Mouse (Mus musculus) thymus, postnatal 0 days (tissue): ENCODE results near the gene Yap1. TPM values are rescaled to one million over a fixed set of nuclear protein-coding genes. Genes with fewer than 3 reads are reported as not detected.

Experiments used
- DNase-seq: peaks from one replicate; pipeline ENCODE4 v3.0.0-alpha.2; 2015; ENCODE audit warnings: low spot score
- polyA plus RNA-seq: library from polyadenylated mRNA; unstranded; fragments of >200 nt; fragmentation: Nextera tagmentation; extraction: Ambion mirVana; gene quantifications from 2 replicates; pipeline ENCODE4 v1.2.1, GENCODE M21; 2015

Gene Yap1
- polyA plus RNA-seq, 1 experiment from 2014 or later: 5.5 TPM

DNA sequence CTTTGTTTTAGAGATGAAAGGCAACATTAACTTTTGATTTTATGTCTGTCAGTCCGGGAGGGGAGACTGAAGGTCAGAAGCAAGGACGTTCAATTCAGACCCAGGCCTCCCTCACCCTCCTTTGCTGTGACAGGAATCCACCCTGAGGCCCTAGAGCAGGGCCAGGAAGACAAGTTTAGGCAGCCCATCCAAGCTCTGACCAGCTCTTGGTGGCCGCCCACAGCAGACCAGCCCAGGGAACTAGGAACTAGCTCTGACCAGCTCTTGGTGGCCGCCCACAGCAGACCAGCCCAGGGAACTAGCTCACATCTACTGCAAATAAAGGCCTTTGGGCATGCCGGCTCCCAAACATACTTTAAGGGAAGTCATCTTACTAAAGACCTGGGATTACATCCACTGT is 26.8 kb downstream of the Yap1 start:
- no peak for DNase-seq

DNA sequence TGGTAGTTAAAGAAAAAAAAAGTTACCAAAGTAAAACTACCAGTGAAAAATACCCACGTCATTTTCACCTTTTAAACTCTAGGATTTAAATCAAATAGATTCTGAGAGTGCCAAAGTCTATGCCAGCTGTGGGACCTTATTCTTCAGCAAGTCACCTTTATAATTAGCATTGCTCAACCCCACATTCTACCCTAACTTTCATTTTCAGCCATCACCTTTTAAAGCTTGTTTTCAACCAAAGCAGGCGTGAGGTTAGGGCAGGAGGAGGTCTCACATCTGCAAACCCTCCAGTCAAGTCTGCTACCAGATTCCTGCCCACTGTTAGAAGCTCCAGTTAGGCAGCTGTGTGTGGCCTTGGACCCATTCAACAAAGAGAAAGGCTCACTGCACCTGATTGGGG is 32.4 kb downstream of the Yap1 start:
- no peak for DNase-seq

DNA sequence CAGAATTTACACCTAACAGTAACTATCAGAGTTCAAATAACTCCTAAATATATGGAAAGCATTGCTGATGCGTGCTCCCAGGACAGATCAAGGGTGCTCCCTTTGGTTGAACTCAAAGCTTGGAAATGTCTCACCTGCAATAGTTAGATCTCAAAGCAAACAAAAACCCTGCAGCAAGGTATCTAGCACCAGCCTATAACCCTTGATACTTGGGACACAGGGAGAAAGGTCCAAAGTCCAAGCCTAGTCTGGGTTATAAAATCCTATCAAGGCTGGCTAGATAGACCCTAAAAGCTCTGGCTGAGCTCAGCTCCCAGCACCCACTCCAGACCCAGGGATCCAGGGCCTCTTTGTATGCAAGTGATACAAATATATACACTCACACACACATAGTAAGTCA is 36.4 kb downstream of the Yap1 start:
- no peak for DNase-seq

DNA sequence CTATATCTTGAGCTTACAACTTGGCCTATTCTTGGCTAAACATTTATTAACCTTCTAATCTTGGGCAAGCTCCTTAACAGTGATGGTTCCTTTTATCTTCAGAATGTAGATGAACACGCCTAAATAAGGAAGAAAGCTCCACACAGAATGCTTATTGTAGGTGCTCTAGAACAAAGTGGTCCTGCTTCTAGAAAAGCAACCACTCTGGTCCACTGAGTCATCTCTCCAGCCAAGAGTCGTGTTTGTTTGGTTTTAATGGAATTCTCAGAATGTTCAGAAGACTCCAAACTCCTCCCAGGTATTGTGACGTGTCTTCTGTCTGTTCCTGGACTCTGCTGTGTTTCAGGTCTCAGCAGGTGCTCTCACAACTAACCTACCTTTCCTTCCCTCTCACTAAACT is 38.8 kb downstream of the Yap1 start:
- DNase-seq: no peak

DNA sequence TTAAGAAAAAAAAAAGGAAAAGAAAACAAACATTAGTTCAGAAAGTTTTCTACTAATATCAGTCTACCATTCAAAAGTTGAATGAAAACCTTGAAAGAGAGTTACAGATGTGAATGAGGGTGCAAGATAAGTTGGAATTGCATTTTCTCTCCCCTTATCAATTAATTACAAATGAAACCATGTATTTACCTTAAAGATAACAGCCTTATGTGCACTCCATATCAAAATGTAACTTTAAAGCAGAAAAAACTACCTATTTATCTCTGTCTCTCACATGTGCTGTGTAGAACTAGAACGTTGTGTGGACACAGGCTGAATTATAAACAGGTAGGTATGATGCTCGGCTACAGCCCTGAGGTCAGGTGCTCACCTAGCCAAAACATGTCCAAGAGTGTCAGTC is 40.5 kb downstream of the Yap1 start:
- DNase-seq: no peak

DNA sequence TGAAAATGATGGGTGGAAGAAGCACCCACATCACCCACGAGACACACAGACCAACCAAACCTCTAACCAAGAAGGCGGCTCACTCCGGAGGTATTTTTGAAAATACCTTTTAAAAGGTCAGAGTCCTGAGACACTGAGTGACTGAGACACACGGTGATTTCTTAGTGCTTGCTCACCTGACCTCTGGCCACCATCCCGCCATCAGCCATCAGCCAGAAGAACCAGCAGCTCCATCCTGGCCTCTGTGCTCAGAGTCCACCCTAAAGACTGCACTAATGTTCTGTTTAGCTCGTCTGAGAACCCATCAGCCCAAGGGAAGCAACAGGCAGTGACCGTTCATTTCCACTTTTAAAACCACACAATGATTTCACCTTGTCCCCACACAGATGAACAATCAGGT is 41.5 kb downstream of the Yap1 start:
- no peak for DNase-seq

DNA sequence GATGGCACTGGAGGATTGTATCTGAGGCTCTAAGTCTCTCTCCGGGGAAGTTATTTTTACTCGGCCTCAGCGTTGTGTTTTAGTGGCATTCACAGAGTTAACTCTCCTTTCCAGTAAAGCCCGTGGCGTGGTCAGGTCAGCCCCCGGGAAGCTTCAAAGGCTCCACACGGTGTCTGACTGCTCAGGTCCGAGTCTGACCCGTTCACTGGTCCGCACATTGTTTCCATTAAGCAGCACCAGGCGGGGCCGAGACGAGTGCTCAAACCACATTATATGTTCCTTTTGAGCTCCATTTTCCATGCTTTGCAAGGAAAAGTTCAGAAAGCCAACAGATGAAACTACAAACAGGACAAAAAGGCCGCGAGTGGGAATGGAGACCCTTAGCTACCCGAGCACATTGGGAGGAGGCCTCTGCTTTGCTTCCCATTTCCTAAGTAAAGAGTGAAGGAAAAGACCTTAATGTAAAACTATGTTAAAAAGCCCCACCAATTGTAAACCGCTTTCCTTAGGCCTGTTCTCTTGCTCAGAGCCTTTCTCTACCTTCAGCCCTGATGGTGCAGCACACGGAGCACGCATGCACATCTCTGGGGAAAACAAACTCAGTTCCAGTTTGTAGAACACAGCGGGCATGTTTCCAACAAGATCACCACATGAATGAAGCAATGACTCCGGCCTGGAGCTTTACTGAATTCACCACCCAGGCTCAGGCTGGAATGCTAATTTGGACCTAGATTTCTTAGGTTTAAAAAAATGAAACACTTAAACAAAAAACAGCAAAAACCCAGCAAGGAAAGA is 42.8 kb downstream of the Yap1 start:
- no peak for DNase-seq

DNA sequence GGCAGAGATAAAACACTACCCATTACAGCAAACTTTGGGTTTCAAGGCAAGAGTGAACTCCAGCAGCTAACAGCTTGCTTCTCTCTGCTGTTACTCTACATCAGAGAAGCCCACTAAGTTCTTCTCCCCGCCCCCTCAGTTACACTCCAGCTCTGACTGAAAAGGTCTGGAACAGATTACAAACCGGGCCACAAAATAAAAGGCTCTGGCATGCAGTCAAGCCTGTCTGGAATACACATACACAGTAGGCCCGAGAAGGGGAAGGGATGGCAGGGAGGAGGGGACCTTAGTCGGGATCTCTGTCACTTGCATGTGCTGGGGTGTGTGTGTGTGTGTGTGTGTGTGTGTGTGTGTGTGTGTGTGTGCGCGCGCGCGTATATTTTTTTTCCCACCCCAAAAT is 44.0 kb downstream of the Yap1 start:
- no peak for DNase-seq

DNA sequence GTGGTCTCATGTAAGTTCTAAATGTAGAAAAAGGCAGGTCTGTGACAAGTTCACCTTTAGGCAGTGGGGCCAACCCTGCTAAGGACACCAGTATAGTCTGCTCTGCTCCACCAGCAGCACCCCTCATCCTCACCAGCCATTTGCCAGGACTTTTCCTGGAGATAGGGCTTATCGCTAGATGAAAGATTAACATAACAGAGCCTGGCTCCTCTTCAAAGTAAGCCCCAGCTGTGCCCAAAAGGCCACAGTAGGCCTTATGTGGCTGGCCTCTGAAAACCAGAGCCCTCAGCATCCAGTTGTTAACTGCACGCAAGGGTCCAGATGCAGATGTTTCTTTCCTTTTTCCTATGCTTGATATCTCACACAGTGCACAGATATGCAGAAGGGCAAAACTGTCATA is 45.1 kb downstream of the Yap1 start:
- DNase-seq: no peak

DNA sequence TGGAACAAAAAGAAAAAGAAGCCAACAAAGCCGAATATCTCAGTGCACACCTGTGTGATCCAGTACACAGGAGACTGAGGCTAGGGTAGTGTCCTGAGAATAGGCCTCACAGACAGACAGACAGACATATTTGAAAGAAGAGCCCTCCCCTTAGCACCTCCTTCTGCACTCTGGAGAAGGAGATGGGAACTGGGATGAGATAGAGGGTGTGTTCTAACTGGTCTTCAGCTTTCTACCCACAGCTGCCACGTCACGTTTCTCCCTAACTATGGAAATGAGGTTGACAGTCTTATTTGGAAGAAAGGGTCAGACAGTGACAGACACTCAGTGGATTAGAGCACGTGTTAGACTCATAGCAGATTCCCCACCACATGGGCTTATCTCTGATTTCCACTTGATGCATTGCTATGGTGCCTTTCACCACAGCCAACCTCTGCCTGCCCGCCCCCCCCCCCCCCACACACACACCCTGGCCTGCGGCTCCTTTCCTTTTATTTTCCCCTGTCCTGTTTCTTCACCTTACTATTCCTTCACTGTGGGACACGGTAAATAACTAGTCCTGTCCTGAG is 46.3 kb downstream of the Yap1 start:
- no peak for DNase-seq

DNA sequence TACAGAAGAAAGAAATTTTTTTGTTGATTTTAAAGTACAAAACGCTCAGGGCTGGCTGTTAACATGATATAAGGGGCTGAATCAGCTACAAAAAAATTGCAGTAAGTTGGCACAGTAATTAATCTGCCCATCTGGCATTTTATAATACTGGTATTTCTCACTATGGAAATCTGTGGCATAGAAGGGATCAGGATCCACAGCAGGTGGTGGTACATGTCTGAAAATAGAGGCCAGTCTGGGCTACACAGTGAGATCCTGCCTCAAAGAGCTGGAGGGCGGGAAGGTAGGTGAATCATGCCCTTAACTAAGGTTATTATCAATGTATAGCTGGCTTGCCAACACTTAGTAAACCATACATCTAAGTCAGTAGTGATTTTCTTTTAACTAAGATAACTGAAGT is 47.0 kb downstream of the Yap1 start:
- DNase-seq: no peak

DNA sequence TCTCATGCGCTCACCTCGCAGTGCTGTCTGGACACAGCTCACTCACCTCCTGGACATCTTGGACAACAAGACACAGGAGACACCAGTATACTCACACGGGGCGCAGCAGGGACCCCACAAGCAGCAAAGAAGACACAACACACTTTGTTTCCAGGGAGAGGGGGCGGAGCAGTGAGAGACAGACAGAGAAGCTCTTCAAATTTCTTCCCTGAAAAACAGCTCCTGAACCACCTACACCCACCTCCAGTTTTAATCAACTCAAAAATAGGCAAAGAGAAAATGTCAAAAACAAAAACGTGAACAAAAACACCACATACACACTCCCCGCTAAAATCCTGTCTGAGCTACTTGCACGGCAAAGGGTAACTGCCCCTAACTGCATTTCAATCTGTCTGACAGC is 48.0 kb downstream of the Yap1 start:
- DNase-seq: no peak

DNA sequence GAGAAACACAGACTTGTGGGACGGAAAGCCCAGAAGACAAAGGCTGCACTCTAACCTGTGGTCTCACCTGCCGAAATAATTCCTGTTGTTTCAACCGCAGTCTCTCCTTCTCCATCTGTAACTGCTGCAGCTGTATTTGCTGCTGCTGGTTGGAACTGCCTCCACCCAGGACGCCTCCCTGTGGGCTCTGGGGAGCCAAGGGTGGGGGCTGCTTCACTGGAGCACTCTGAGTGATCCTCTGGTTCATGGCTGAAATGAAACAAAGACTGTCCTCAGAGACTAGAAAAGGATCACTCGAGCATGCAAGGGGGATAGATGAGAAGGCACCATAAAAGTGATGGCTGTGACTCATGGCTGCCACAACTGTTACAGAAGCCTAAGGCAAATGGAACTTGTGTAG is 51.5 kb downstream of the Yap1 start:
- DNase-seq: no peak

DNA sequence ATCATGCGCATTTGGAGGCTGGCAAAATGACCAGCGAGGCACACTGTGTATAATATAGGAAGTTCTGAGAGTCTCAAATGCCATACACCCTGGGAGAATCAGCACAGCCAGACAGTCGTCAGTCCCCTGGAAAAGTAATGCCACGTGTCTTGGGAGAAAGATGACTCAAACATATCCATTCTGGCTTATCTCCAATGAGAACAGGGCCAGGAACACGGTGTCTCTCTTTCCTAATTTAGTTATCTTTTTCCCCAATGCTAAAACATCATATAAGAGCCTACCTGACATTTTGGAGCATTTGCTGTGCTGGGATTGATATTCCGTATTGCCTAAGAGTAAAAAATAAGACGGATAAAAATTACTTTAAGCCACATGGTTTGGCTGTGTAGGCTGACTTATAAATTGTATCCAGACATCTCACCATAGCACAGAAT is 54.2 kb downstream of the Yap1 start:
- DNase-seq: no peak

DNA sequence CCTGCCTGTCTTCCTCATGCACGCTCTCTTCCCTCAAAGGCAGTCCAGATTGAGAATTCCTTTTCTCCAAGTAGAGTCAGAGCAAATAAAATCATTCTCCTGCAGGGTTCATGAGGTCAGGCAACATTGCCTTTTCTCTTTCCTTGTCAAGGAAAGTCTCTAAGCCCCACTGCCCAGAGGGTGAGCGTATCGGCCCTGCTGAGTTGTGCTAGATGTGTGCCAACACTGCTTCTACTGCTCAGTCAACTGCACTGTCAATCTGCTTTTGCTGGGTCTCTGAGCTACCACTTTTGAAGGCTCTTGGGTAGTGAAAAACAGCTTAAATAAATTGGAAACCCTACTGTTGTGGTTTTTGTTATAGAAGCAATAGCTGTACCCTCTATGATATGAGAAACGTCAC is 56.5 kb downstream of the Yap1 start:
- no peak for DNase-seq

DNA sequence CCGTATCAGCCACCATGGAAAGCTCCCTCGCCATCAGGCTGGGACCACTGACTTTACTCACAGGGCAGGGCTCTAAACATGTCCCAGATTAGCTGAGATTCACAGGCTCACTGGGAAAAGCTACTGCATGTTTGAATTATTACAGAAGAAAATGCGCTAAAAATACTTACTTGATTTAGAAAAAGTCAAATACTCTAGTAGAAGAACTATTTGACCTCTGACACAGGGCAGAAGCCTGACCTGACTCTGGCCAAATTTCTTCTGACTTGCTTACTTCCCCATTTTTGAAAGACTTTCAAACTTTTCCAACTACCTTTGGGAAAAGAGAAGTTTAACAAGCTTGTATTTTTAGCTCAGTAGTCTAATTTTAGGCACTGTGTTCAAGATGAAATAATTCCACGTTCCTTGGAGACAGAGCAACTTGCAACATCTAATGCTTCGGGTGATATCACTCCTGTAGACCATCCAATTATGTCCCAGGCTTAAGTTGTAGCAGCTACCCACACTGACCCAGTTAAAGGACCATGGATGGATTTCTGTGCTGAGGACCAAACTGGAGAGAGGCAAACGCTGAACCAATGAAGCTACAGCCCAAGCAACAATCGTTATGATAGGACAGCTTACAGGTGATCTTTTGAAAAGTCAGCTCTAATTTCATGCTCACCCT is 60.5 kb downstream of the Yap1 start:
- no peak for DNase-seq

DNA sequence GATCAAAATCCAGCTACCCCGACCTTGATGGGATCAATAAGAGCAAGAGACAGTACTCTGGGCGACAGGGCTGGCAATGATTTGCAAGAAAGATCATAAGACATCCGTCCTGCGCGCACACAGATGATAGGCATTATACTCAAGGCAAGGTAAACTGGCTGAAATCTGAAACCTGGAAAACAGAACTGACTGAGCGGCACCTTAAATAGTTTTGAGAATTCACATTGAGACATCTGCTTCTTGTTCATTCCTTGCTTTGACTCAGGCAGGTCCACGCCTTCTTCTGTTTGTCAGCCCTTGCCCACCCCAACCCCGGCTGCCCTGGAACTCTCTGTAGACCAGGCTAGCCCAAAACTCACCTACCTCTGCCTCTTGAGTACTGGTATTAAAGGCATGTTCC is 61.7 kb downstream of the Yap1 start:
- DNase-seq: no peak

DNA sequence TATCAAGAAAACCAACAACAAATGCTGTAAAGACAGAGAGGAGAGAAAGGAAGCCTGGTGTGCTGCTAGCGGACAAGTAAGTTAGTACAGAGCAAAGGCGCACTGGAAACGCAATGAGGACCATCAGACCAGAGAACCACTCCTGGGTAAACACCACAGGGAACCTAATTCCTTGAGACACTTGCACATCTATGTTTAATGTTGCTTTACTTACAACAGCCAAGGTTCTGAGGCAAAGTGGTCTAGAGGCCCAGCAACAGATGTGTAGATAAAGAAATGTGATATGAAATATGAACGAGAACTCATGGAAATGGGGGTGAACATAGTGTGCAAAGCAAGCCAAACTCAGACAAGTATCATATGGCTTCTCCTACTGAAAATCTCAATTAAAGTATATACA is 64.3 kb downstream of the Yap1 start:
- no peak for DNase-seq

DNA sequence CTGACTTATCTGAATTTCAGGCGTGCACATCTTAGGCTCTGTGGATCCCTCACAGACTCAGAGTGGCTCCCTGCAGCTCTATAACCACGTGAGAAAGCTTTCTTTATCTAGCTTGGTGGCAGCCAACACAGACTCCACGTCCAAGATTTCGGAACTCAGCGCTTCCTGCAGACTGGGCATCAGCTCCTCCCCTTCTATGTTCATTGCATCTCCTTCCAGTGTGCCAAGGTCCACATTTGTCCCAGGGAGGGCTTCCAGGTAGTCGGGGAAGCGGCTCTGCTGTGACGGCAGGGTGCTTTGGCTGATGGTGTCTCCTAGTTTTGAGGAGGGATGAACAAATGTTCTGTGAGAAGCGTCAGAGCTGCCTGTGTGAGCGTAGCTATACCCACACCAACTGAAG is 70.0 kb downstream of the Yap1 start:
- no peak for DNase-seq

DNA sequence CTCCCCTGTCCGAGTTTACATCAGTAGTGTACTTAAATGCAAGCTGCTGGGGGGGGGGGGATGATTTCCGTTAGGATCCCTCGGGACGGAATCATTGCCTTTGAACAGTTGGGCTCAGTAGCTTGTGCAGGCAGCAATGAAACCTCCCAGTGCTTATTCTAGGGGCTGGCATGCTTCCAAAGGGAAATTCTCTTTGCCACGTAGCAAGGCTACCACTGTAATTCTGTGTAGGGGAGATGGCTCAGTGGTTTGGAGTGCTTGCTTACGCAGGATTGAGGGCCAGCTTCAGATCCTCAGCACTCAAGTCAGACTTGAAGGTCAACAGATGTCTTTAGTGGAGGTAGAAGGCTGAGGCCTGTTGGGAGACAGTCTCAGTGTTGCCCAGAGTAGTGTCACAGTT is 74.8 kb downstream of the Yap1 start:
- DNase-seq: no peak

DNA sequence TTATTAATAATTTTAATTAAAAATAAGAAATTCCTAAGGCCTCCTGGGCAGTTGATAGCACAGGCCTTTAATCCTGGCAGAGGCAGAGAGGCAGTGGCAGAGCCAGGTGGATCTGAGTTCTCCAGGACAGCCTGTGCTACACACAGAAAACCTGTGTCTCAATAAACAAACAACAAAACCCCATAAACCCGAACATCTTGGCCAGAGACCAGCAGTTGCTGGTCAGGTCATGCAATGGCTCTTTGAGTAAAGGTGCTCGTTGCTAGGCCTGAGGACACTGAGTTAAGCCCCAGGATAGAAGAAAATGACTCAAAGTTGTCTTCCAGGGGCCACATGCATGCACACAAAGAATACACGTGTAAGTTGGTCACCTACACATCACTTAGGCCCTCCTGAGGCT is 75.5 kb downstream of the Yap1 start:
- DNase-seq: no peak

DNA sequence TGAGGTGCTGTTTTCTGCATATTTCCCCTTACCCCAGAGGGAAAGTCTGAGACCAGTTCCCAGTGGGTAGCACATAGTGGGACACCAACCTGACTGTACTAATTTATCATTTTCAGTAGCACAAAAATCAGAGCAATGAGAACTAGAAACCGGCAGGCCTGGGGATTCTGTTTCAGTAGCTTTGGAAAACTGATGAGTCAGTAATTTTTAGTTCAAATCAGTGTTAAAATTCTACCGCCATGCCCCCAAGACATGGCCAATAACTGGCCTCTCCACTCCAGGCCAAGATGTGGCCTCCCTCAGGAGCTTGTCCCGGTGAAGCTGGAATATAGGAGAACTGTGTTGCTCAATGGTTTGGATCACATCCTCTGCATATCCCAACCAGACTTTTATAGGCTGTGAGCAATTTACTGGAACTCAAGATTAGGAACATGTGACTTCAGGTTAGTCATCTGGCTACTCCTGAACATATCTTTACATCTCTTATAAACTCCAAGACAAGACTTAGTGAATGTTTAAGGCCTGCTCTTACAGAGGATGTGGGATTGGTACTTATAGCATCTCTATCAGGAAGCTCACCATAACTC is 76.1 kb downstream of the Yap1 start:
- DNase-seq: no peak

DNA sequence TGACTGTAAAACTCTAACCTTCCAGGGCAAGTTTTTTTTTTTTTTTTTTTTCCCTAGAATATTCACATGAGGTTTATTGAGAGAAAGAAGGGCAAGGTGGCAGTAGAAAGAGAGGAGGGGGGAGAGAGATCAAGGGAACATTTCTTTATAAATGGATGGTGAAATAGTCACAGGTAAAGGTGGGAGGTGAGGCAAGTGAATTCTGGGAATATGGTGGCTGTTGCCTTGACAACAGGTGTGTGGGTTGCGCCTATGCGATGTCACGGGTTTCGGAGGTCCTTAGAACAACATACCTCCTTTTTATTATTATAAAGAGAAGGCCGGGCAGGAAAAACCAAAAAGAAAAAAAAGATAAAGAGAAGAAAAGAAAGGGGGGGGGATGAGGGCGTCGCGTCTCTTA is 89.5 kb downstream of the Yap1 start:
- DNase-seq: no peak
